Mouse (Mus musculus) layer of hippocampus, postnatal 25 days (tissue): Measurements from ENCODE around the gene Itch. TPM values are rescaled to one million over a fixed set of nuclear protein-coding genes. Genes with fewer than 3 reads are reported as not detected.

Source experiments
- total RNA-seq, 2 experiments: library from RNA; stranded (reverse); gene quantifications; 2 replicates each; pipeline ENCODE4 v1.2.3; 2021

Gene Itch
- total RNA-seq, 2 experiments from 2014 or later: 56.5 to 57.7 TPM

Other genes starting within 250 kb of the Itch start
- gene Eif2s2, start 240.6 kb upstream of the Itch start, total RNA-seq: 10 to 100 TPM; 54.2 to 55.6 TPM
- under 1 TPM; 0.25 to 0.26 TPM for gene Gm14226, start 115.2 kb upstream of the Itch start, total RNA-seq
- gene Ahcy, start 59.0 kb upstream of the Itch start, total RNA-seq: 10 to 100 TPM; 15.4 TPM
- 100 to 1,000 TPM; 321 to 331 TPM for gene Dynlrb1, start 103.0 kb downstream of the Itch start, total RNA-seq
- 100 to 1,000 TPM; 252 to 300 TPM for gene Map1lc3a, start 142.8 kb downstream of the Itch start, total RNA-seq
- 10 to 100 TPM; 25.7 to 27.0 TPM for gene Pigu, start 223.9 kb downstream of the Itch start, total RNA-seq
- 100 to 1,000 TPM; 158 to 178 TPM for gene Trp53inp2, start 247.6 kb downstream of the Itch start, total RNA-seq